Mouse (Mus musculus): Measurements from ENCODE around the gene Epb41l3.

Gene Epb41l3

GRCm38 (mm10) chr17:69075501-69076237, at the start of gene Epb41l3:
TSS of gene Epb41l3 (plus strand) at chr17:69075683.
- peak; percentile 76 for DNase-seq

GRCm38 (mm10) chr17:69038760-69039675, 36.5 kb upstream of the Epb41l3 start:
- no peak for DNase-seq

GRCm38 (mm10) chr17:69041516-69041915, 34.0 kb upstream of the Epb41l3 start:
- no peak for DNase-seq

GRCm38 (mm10) chr17:69048826-69049225, 26.7 kb upstream of the Epb41l3 start:
- no peak for DNase-seq

- no peak for DNase-seq
Measured at GRCm38 (mm10) chr17:69054029-69054428, 21.5 kb upstream of the Epb41l3 start.

- DNase-seq = no peak
Measured at GRCm38 (mm10) chr17:69059760-69060159, 15.7 kb upstream of the Epb41l3 start.

- DNase-seq = no peak
Measured at GRCm38 (mm10) chr17:69060388-69060787, 15.1 kb upstream of the Epb41l3 start.

GRCm38 (mm10) chr17:69061883-69062745, 13.4 kb upstream of the Epb41l3 start:
- no peak for DNase-seq

GRCm38 (mm10) chr17:69067937-69068739, 7.3 kb upstream of the Epb41l3 start:
- no peak for DNase-seq

GRCm38 (mm10) chr17:69074095-69074494, 1.4 kb upstream of the Epb41l3 start:
- no peak for DNase-seq

- DNase-seq = peak; percentile 37
Measured at GRCm38 (mm10) chr17:69076238-69076625, 749 bp downstream of the Epb41l3 start.

GRCm38 (mm10) chr17:69076747-69077543, 1.5 kb downstream of the Epb41l3 start:
- no peak for DNase-seq

GRCm38 (mm10) chr17:69077544-69077920, 2.0 kb downstream of the Epb41l3 start:
- no peak for DNase-seq

- no peak for DNase-seq
Measured at GRCm38 (mm10) chr17:69082316-69082715, 6.8 kb downstream of the Epb41l3 start.

GRCm38 (mm10) chr17:69091618-69092017, 16.1 kb downstream of the Epb41l3 start:
- peak; percentile 7 for DNase-seq

- no peak for DNase-seq
Measured at GRCm38 (mm10) chr17:69097068-69097467, 21.6 kb downstream of the Epb41l3 start.

- DNase-seq = no peak
Measured at GRCm38 (mm10) chr17:69097955-69098354, 22.5 kb downstream of the Epb41l3 start.

GRCm38 (mm10) chr17:69103326-69103725, 27.8 kb downstream of the Epb41l3 start:
- no peak for DNase-seq

GRCm38 (mm10) chr17:69105035-69105798, 29.7 kb downstream of the Epb41l3 start:
- no peak for DNase-seq

- peak; percentile 69 for DNase-seq
Measured at GRCm38 (mm10) chr17:69105799-69106401, 30.4 kb downstream of the Epb41l3 start.

Data from lung, postnatal 14 days (tissue).